Mouse (Mus musculus) kidney, postnatal 14 days (tissue): ENCODE measurements around the gene 3100002H09Rik.

Experiments
- DNase-seq: peaks from one replicate; pipeline ENCODE4 v3.0.0; 2022; ENCODE audit warnings: mixed read lengths

The 3100002H09Rik gene

DNA sequence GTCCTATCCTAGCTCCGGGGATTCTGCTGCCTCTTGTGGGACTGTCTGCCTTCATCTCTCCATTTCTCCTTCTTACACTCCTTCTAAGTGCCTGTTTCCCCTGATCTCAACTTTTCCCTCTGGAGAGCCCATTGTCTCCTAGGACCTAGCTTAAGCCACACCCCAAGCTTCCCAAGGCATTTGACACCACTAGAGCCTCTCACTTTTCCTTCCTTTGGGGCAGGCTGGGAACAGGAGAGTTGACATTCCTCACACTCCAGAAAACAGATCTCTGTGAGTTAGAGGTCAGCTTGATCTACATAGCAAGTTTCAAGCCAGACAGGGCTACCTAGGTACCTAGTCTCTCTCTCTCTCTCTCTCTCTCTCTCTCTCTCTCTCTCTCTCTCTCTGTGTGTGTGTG lies 3.6 kb upstream of the 3100002H09Rik start:
- DNase-seq, result no peak

DNA sequence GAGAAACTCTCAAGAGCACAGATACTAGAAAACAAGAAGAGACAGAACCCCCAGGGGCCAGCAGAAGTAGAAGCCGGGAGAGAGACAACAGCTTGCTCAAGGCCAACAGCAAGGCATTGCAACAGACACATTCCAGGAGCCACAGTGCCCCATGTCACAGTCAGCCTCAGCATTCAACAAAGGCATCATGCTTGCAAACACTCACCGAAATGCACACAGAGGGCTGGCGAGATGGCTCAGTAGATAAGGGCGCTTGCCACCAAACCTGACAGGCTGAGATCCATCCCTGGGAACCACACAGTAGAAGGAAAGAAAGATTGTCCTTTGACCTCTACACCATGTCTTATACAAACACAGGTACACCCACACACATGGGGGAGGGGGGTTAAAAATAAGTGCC lies 1.2 kb upstream of the 3100002H09Rik start:
- DNase-seq, result no peak

DNA sequence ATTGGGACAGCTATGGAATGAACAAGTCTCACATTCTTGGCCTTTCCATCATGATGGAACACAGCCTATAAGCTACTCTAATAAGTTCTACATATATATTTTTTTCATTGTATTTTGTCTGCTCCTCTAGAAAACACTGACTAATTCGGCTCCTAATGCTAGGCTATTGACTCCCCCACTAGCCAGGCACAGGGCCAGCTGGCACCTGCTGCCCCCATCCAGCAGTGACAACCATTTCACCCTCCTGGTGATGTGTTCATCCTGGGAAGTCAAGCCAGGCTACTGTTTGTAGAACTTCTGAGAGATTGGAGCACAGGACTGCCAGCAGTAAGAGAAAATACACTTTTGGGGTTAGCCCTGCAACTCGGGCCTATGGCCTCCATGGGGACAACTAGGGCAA lies 537 bp downstream of the 3100002H09Rik start:
- no peak for DNase-seq

DNA sequence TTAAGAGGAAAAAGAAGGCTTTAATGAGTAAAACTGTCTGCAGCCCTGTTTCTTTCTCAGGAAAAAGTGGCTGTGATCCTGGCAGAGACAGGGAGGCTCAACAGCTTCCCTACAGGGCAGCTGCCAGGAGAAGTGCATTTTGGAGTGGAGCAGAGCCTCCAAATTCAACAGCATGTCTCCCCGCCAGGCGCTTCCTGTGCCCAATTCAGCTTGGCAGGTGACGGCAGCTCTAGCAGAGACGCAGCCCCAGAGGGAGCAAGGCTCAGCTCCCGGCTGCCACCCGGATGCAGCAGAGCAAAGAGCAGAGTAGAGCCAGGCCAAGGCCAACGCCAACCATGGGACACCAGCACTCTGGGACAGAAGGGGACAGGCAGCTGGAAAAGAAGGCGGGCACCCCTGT lies 3.4 kb downstream of the 3100002H09Rik start:
- no peak for DNase-seq

DNA sequence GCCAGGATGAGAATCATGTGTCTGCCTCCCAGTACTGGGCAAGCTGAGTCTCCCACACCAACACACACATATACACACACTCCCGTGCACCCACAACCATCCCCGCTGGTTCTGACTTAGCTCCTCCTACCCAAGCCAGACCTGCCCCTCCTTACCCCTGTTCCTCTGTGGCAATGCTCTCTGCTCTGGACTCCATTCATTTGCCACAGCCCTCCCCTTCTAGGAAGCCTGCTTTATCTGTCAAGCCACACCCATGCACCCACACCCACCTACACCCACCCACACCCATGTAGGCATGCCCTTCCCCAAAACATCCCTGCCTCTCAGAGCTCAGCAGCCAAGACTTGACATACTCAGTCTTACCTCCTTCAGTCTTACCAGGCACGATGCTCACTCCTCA lies 4.4 kb downstream of the 3100002H09Rik start:
- DNase-seq, result no peak

DNA sequence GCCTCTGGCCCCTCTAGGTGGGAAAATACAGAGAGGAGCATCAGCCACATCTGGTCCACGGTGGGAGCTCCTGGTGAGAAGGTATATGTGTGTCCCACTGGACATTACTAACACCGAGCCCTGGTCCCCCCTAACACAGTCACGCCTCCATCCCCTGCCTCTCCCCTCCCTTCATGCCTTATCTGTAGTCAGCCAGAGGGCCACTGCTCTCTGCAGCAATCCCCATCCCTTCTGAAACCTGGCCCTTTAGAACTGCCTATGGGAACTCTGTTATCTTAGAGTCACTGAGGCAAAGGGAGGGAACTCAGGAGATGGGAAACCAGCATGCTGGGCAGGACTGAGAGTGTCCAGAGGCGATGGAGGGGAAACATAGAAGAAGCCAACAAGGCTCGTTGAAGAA lies 5.3 kb downstream of the 3100002H09Rik start:
- no peak for DNase-seq

DNA sequence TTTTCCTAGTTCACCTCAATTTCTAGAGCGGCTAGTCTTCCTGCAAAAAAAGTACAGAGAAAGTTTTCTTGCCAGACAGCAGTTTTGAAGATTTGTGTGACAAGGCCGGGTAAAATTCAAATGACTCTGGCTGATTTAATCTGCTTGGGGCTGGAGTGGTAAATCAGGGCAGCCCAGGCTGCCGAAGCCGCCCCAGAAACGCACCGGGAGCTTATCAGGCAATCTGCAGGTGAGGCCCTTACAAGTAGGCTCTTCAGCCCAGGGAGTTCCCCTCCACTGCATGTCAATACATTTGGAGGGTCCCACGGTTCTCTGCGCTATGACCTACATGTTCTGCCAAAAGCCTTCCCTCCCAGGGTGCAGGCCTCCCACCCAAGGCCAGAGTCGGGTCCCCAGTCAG lies 6.9 kb downstream of the 3100002H09Rik start:
- DNase-seq, result no peak

DNA sequence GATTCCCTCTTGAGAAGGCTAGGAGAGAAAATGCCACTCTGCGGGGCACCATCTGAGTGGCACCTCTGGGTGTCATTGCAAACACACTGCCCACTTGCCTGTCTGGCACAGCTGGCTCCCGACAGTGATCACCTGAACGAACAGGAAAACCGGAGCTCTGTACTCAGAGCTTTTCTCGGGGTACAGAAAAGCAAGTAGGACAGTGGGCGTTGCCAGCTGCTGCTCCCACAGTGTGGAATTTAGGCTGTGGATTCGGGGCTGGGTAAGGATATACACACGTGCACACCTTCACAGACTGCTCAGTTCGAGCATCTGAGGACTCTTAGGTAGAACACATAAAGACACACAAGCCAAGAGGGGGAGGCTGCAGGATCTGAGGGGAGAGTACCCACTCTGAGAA lies 14.7 kb downstream of the 3100002H09Rik start:
- DNase-seq, result no peak

DNA sequence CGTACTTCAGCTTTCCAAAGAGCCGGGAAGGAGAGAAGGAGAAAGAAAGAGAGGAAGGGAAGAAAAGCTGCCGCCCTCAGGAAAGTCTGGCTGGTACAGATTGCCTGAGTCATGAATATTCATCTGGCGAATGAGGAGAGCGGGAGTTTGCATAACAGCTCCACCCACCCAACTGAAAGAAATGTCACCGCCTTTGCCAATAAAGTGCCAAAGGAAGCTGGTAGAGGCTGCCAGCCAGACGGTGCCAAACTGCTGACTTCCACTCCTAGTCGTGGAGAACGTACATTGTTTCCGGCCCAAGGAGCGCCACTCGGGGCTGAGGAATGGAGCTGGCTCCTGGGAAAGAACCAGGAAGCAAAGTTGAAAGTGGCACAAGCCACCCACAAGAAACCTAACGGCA lies 15.7 kb downstream of the 3100002H09Rik start:
- peak; percentile 14 for DNase-seq

DNA sequence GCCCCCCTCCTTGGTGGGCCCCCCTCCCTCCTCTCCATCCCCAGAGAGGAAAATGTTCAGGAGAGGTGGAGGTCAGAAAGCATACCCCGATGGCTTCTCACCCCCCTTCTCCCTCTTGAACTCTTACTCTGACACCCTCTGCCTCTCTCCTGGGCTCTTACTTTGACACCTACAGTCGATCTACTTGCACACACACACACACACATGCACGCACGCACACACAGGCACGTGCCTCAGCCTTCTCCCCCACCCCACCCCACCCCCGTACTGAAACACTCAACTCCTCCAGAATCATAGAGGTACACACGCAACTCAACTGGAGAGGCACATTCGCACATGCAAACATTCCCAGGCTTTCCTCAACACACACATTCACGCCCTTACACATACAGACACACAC lies 16.9 kb downstream of the 3100002H09Rik start:
- no peak for DNase-seq

DNA sequence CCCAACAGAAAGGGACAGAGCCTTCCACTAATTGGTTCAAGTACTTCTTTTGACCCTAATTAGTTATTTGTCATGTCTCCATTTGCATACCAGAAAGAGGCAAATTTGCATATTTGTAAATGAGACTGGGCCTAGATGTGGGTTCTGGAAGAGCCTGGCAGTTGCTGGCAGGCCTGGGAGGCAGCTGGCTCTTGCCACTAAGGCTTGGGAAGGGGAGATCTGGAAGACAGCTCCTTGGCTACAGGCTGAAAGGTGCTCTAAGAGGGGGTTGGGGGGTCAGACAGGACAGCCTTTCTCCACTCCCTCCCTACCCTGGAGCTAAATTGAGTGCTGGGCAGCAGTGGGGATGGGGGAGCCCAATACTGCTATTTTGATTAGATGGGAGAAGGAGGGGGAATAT lies 17.4 kb downstream of the 3100002H09Rik start:
- DNase-seq, result no peak

DNA sequence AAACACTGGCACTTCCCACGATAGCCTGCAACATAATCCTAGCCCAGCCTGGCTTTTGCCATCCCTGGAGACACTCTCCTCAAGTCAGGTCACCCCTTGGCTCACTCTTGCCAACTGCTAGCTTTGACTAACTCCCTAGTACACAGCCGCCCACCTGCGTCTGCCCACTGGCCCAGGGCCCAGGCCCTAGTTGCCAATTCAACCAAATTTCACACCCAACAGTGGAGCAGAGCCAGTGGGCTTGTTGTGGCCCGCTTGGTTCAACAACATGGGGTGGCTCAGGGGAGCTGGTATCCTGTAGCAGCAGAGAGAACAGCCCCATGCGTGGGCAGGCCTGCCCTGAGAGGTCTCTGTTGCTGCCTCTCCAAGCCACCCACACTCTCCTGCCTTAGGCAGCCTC lies 18.4 kb downstream of the 3100002H09Rik start:
- no peak for DNase-seq

DNA sequence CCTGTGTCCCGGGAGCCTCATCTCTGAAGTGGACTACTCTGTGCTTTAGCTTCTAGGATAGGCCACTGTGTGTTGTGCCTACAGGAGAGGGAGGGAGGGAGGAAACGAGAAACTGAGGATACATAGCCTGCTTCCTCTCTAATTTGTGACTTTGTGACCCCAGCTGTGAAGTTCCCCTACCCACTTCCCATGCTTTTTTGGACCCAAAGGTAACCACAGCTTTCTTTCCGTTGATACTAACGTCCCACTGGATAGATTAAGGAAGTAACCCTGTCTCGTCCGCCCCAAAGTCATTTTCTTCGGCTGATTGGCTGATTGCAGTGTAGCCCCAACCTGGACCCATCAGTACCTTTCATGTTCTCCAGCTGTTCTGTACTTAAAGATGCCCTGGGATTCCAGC lies 29.9 kb downstream of the 3100002H09Rik start:
- no peak for DNase-seq

DNA sequence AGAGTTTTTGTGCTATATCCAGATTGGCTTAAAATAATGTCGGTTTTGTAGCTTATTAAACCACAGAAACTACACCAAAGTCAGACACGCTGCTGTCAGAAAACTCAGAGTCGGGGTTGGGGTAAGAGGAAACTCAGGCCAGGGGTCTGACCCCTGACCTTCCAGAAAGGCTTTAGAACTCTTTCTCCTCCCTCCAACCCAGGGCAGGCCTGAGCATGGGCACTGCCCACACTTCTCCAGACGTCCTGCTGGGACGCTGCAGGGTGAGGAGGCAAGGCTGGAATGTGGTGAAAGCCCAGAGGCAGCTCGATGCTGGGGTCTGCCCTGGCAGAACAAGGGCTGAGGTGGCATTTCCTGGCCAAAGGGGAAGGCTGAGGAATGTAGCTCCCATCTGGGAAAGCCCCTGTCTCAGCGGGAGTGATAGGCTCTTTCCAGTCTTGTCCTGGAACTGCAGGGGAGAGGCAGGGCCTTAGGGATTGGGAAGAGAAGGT lies 34.6 kb downstream of the 3100002H09Rik start:
- no peak for DNase-seq

DNA sequence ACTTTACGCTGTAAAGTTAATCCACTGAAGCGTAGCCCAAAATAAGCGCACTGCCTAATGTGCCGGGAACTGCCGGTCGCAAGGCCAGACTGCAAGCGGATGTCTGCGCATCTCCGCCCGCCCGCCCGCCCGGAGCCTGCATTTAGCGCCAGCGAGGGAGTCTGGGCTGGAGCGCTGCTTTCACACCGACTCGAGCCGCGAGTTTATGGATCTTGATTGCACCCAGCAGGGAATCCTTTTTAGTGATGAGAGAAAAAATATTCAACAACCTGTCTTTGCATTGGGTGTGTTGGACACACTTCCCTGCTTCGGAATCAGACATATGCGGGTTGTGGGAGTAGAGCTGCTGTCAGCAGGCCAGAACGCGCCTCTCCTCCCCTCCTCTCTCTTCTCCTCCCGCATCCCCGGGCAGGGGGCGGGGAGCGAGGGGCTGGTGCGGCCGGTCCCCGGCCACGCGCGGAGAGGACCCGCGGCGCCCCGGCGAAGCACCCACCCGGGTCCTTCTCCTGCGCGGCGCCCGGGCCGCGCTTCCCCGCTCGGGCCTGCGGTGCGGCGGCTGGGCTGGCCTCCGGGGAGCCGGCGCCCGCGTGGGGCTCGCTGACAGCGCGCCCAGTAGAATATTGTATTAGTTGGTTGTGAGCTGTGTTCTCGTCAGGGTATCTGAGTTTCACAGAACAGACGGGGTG lies 35.2 kb downstream of the 3100002H09Rik start:
- peak; percentile 10 for DNase-seq

DNA sequence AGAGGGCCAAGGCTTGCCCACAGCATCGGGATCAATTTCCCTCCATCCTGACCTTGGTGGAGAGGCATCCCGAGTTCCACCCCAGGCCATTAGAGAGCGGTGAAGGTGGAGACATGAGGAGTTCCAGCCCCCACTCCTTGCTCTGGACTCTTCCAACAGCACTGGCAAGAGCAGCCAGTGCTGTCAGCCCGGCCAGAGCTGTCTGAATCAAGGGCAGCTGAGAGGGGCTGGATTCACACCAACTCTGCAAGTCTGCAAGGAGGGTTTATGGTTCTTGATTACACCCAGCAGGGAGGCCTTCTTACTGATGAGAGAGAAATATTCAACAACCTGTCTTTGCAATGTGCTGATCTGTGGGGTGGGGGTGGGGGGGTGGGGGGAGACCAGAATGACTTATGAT lies 37.0 kb downstream of the 3100002H09Rik start:
- no peak for DNase-seq

DNA sequence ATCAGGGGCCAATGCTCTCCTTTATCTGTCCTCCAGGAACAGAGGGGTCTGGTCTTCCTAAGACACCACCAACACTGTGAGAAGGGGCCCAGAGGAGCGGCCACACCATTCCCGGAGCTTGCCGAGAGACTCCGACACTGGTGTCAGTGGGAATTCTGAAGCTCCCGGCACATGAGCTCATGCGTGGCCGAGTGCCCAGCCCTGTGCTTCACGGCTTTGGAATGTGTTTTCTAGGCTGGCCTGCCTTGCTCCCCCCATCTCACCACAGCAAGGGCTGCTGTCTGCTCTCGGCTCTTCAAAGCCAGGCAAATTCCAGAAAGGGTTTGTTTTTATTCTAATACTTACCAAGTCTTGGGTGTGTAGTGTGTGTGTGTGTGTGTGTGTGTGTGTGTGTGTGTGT lies 39.6 kb downstream of the 3100002H09Rik start:
- peak; percentile 54 for DNase-seq

DNA sequence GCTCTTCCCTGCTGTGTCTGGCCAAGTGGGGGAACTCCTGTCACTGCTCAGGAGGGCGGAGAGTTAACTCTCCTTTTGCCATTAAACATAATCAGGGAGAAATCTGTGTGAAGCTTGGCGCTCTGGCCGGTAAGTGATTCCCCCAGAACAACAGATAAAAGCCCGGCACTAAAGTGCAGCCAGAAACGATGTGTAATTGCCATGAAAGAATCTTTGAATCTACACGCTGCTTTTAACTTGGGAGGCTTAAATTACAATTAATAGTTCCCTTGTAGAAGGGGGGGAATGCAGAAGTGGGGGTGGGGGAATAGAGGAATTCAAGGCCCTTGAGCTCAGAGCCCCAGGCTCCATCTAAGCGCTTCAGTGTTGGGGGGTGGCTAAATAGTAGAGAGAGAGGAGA lies 40.9 kb downstream of the 3100002H09Rik start:
- DNase-seq, result no peak

DNA sequence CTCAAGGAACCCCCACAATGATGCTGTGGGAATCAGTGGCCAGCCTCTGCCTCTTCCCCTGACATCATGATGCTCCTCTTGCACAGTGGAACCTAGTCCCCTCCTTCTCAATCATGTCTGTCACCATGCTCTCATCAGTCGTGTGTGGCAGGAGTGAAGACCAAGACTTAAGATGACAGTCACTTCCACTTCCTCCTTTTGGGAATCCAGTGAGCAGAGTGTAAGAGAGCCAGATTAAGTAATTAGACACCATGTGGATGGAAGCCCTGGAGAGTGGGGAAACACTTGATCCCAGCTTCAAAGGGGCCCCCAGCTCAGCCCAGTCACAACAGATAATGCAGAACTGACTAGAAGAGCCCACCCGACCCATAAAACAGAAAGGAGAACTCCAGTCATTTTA lies 47.2 kb downstream of the 3100002H09Rik start:
- no peak for DNase-seq

DNA sequence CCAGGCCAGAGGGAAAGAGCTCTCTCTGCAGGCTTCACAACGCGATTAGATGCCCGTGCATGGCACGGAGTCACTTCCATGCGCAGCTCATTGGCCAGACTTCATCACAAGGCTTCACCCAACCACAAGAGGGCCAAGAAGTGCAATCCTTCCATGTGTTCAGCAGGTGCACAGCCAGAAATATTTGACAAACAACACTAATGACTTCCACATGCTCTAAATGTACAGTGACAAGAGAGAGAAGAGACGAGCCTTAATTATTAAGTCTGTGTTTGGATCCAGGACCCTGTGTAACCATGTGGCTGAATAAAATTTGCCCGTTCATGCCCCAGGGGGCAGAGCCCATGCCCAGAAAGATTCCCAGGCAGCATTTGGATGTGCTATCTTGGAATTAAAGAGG lies 47.9 kb downstream of the 3100002H09Rik start:
- DNase-seq, result no peak
